Mouse (Mus musculus) embryonic facial prominence, embryonic 14.5 days (tissue): ENCODE data around the gene Tmem121. TPM values are rescaled to one million over a fixed set of nuclear protein-coding genes. Genes with fewer than 3 reads are reported as not detected.
"Not testable (repeated sequence)": the region's sequence is repeated elsewhere in the genome, so short reads cannot be mapped to it uniquely, and the experiment has no call there.

Experiments
- ATAC-seq: fragments of 200-750 bp; cut with Nextera tagmentation; 2 replicates; pipeline ENCODE4 v1.8.0; 2017; ENCODE audit warnings: low read depth, moderate number of reproducible peaks, moderate TSS enrichment
- DNase-seq: peaks from one replicate; pipeline ENCODE4 v3.0.0-alpha.2; 2015; ENCODE audit warnings: low spot score
- H3K27ac ChIP-seq: fragments of 300-500 bp; sonication (generic); replicated peaks from 2 replicates; pipeline ENCODE4 v1.5.1; 2014; ENCODE audit warnings: low read depth, mild to moderate bottlenecking, low read length, moderate library complexity
- H3K27me3 ChIP-seq: fragments of 300-500 bp; sonication (generic); replicated peaks from 2 replicates; pipeline ENCODE4 v1.6.1; 2014; ENCODE audit warnings: low read length; ENCODE audit not compliant: control insufficient read depth, insufficient read depth
- H3K36me3 ChIP-seq: fragments of 300-500 bp; sonication (generic); 2 replicates; pipeline ENCODE4 v1.6.1; 2014; ENCODE audit warnings: low read length, mixed read lengths; ENCODE audit not compliant: control insufficient read depth, insufficient read depth
- H3K4me1 ChIP-seq: fragments of 300-500 bp; sonication (generic); 2 replicates; pipeline ENCODE4 v1.6.1; 2014; ENCODE audit warnings: antibody characterized with exemption, low read length; ENCODE audit not compliant: control insufficient read depth, insufficient read depth
- H3K4me2 ChIP-seq: fragments of 300-500 bp; sonication (generic); 2 replicates; pipeline ENCODE4 v1.6.1; 2014; ENCODE audit warnings: low read depth, mild to moderate bottlenecking, low read length, moderate library complexity, mixed read lengths
- H3K4me3 ChIP-seq: fragments of 300-500 bp; sonication (generic); 2 replicates; pipeline ENCODE4 v1.5.1; 2014; ENCODE audit warnings: low read depth, mild to moderate bottlenecking, low read length
- H3K9ac ChIP-seq: fragments of 300-500 bp; sonication (generic); 2 replicates; pipeline ENCODE4 v1.6.1; 2014; ENCODE audit warnings: low read depth, mild to moderate bottlenecking, low read length, moderate library complexity, mixed read lengths
- H3K9me3 ChIP-seq: fragments of 300-500 bp; sonication (generic); 2 replicates; pipeline ENCODE4 v1.6.1; 2016; ENCODE audit warnings: low read length; ENCODE audit not compliant: control insufficient read depth
- WGBS: fragments of 180-500 bp; shearing (Covaris S2); extraction: QIAGEN DNeasy Blood & Tissue Kit; methylation state at CpG from one replicate; pipeline ENCODE4 v1.1.7; 2014; 5-methylcytosine and 5-hydroxymethylcytosine counted together
- polyA plus RNA-seq: library from polyadenylated mRNA; unstranded; fragments of >200 nt; fragmentation: Nextera tagmentation; extraction: Ambion mirVana; gene quantifications from 2 replicates; pipeline ENCODE4 v1.2.1, GENCODE M21; 2014

Gene Tmem121
- polyA plus RNA-seq, 1 experiment from 2014 or later: 8.7 TPM

DNA sequence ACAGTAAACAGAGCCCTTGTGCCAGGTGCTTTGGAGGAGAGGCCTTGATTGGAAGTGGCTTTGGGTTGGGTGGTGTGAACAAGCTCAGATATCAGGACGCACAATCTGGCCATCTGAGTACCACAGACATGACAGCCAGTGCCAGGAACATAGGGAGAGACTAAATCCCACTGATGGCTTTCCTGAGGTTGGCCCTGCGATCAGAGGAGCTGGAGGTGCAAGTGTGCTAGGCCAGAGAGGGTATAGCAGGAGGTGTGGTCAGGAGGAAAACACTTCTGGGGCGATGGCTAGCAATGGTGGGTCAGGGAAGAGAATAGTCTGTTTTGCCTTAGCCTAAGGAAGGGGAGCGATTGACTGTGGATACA lies 1.3 kb downstream of the Tmem121 start:
- DNase-seq (no peak), ATAC-seq (no peak)
- peak overlapping the region; percentile 69 for H3K4me3 ChIP-seq
- H3K4me2 ChIP-seq: peak overlapping the region; percentile 72
- peaks cover 8% of the 10 kb centered on the region for H3K4me1 ChIP-seq
- H3K9me3 ChIP-seq: no peaks in the 10 kb centered on the region
- H3K36me3 ChIP-seq: peaks cover 24% of the 10 kb centered on the region
- WGBS: 45% methylated on average over 4 of the region's 4 CpGs
- H3K27ac ChIP-seq: no peak overlapping the region
- H3K9ac ChIP-seq: peak overlapping the region; percentile 78; the same call in 1 of the 2 replicates
- peaks cover 18% of the 10 kb centered on the region for H3K27me3 ChIP-seq

DNA sequence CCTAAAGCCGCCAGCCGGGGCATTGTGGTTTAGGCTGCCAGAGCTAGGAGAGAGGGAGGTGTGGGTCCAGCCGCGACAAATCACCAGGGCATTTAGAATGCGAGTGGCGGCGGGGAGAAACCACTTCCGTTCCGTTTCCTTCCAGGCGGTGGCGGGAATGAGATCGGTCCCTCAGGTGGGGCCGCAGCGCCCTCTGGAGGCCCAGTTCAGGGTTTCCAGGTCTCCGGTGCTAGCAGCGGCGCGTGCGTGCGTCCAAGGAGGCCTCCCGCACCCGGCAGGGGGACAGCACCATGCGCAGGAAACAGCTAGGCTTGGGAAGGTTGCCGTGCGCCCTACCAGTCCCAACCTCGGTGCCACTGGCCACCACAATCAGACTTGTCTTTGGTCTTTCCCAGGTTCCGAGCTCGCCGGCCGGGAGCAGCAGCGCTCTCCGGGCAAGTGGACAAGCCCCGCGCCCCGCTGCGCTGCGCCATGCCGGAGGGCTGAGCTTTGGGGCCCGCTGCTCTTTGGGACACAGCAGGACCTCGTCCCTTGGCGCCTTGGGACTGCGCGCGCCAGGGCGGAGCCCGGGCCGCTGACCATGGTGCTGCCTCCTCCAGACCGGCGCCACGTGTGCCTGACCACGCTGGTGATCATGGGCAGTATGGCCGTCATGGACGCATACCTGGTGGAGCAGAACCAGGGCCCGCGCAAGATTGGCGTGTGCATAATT lies 2.0 kb downstream of the Tmem121 start:
- Histone ChIP-seq H3K36me3 (peaks cover 24% of the 10 kb centered on the region), H3K4me1 (peaks cover 8% of the 10 kb centered on the region), H3K9ac (peak overlapping the region; percentile 14), H3K27me3 (peaks cover 18% of the 10 kb centered on the region), H3K27ac (no peak overlapping the region), H3K4me2 (peak overlapping the region; percentile 72), H3K4me3 (peak overlapping the region; percentile 38), H3K9me3 (no peaks in the 10 kb centered on the region)
- peak; percentile 62 for ATAC-seq
- peak; percentile 86 for DNase-seq
- 4% methylated on average over 51 of the region's 56 CpGs for WGBS

- Histone ChIP-seq H3K4me1 (peaks cover 8% of the 10 kb centered on the region), H3K9ac (no peak overlapping the region), H3K27me3 (peaks cover 18% of the 10 kb centered on the region), H3K9me3 (no peaks in the 10 kb centered on the region), H3K4me3 (peak overlapping the region; percentile 38; the same call in 1 of the 2 replicates), H3K27ac (no peak overlapping the region), H3K4me2 (peak overlapping the region; percentile 72), H3K36me3 (peaks cover 24% of the 10 kb centered on the region)
- 95% methylated on average over 51 of the region's 51 CpGs for WGBS
- no peak for DNase-seq
- no peak for ATAC-seq
Observed at GRCm38 (mm10) chr12:113188349-113189055, 2.8 kb downstream of the Tmem121 start.

DNA sequence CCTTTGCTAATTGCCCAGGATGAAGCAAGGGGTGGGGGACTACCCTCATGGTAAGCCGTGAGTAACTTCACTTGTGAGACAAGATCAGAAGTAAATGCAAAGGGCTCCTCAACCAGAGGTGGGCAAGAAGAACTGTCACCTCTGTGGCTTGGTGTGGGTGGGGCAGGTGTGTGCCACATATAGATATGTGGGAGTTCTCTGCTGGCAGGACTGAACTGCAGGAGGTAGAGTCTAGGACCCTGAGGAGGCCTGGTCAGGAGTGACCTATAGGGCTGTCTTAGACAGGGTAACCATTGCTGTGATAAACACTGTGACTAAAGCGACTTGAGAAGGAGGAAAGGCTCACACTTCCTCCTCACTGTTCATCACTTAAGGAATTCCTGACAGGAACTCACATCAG lies 7.7 kb downstream of the Tmem121 start:
- no peaks in the 10 kb centered on the region for H3K4me1 ChIP-seq
- peaks cover 21% of the 10 kb centered on the region for H3K36me3 ChIP-seq
- peaks cover 5% of the 10 kb centered on the region; the same call in 1 of the 2 replicates for H3K9me3 ChIP-seq
- 65% methylated on average over 2 of the region's 2 CpGs for WGBS
- ATAC-seq (no peak), DNase-seq (no peak)
- H3K9ac ChIP-seq: no peak overlapping the region
- H3K27me3 ChIP-seq: no peaks in the 10 kb centered on the region
- no peak overlapping the region for H3K4me3 ChIP-seq
- no peak overlapping the region for H3K27ac ChIP-seq
- no peak overlapping the region for H3K4me2 ChIP-seq

DNA sequence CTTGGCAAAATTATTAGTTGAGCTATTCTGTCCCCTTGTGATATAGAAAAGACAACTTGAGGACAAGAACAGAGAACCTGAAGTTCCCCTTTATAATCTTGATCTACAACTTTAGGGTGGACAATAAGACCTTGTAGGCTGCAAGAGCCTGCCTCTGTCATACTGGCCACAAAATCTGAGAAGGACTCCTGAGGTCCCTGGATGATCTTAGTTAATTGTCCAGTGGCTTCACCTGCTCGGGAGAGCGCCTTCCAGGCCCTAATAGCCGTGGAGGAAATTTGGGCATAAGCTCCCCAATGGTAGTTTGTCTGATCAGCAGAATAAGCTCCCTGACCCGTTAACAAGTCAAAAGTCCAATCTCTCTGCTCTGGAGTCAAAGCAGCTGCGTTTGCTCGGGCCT lies 13.4 kb downstream of the Tmem121 start:
- H3K9me3 ChIP-seq: peaks cover 12% of the 10 kb centered on the region; the same call in 1 of the 2 replicates
- H3K27ac ChIP-seq, ATAC-seq, H3K4me2 ChIP-seq, DNase-seq, H3K4me1 ChIP-seq, H3K27me3 ChIP-seq, H3K36me3 ChIP-seq, H3K4me3 ChIP-seq, H3K9ac ChIP-seq: not testable (repeated sequence)
- 88% methylated on average over 3 of the region's 6 CpGs for WGBS

DNA sequence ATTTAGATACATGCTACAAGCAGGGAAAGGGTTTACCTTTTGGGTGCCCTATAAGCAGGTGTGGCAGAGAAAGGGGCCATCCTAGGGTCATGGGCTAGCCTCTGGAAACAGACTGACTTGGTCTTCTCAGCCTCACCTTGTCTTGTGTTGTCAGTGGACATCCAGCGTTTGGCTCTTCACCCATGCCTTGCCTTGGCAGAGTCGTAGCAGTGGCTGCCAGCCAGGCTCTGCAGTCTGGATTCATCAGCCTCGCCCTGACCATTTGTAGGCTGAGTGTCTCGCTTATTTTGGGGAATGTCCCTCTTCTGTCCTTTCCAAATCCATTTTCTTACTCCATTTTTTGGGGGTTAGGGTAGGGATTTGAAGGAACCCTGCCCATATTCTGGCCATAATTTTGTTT lies 15.6 kb downstream of the Tmem121 start:
- 93% methylated on average over 4 of the region's 4 CpGs for WGBS
- Histone ChIP-seq H3K36me3 (no peaks in the 10 kb centered on the region), H3K4me1 (no peaks in the 10 kb centered on the region), H3K27me3 (no peaks in the 10 kb centered on the region), H3K9me3 (0 out of 2 replicates have a peak, but pooled peaks cover 7% of the 10 kb centered on the region), H3K4me3 (no peak overlapping the region), H3K9ac (no peak overlapping the region), H3K4me2 (no peak overlapping the region), H3K27ac (no peak overlapping the region)
- ATAC-seq (no peak), DNase-seq (no peak)

DNA sequence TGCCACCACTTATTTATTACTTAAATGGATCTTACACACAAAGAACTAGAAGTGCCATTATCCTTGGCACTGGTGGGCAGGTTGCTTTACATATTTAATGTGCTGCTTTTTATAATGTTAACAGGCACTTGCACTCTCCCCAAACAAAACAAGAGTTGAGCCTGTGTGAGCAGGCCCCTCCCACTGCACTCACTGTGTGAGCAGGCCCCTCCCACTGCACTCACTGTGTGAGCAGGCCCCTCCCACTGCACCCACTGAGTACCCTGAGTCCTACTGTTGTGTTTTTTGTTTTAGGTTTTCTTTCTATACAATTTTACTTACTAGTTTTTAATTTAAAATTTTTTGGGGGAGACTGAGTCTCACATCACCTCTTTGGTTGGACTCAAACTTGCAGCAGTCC lies 16.3 kb downstream of the Tmem121 start:
- H3K4me2 ChIP-seq: no peak overlapping the region
- H3K4me1 ChIP-seq: no peaks in the 10 kb centered on the region
- H3K27ac ChIP-seq: no peak overlapping the region
- H3K36me3 ChIP-seq: no peaks in the 10 kb centered on the region
- 0 out of 2 replicates have a peak, but pooled peaks cover 7% of the 10 kb centered on the region for H3K9me3 ChIP-seq
- ATAC-seq (no peak), DNase-seq (no peak)
- no peaks in the 10 kb centered on the region for H3K27me3 ChIP-seq
- no peak overlapping the region for H3K4me3 ChIP-seq
- no peak overlapping the region for H3K9ac ChIP-seq

DNA sequence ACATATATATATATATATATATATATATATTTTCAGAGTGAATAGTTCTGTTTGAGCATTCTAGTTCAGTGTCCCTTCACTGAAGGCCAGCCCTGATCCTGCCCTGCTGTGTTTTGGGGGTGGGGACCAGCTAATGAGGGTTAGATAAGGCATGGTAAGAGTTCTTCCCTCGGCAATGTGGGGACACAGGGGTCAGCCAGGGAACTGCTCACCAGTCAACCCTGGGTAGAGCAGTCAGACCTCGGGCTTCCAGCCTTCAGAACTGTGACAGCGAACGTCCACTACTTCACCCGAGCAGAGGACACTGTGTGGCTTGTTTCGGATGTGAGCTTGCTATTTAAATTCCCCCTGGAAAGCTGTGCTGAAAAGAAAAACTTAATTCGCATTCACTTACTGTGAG lies 17.8 kb downstream of the Tmem121 start:
- no peaks in the 10 kb centered on the region for H3K36me3 ChIP-seq
- H3K27me3 ChIP-seq: no peaks in the 10 kb centered on the region
- H3K4me1 ChIP-seq: no peaks in the 10 kb centered on the region
- DNase-seq (no peak), ATAC-seq (no peak)
- H3K9me3 ChIP-seq: 0 out of 2 replicates have a peak, but pooled peaks cover 7% of the 10 kb centered on the region
- H3K4me2 ChIP-seq: no peak overlapping the region
- no peak overlapping the region for H3K27ac ChIP-seq
- no peak overlapping the region for H3K9ac ChIP-seq
- H3K4me3 ChIP-seq: no peak overlapping the region
- WGBS: 73% methylated on average over 7 of the region's 7 CpGs
